Mouse (Mus musculus) left cerebral cortex, adult 11 months (tissue): Measurements from ENCODE around the gene Parg.
A peak's percentile ranks its signal among the peaks of the same experiment; 100 is the strongest.
"Not testable (repeated sequence)": the region's sequence is repeated elsewhere in the genome, so short reads cannot be mapped to it uniquely, and the experiment has no call there.

ENCODE experiments used
- DNase-seq: peaks from one replicate; pipeline ENCODE4 v3.0.0; 2022; ENCODE audit warnings: low spot score

The Parg gene

GRCm38 (mm10) chr14:32201791-32202451 is at the start of gene Parg, which contains the start of gene Timm23:
Gene Parg, plus strand, starts transcription at chr14:32201949.
Gene Timm23, minus strand, starts transcription at chr14:32201898.
- peak; percentile 71 for DNase-seq

- DNase-seq = no peak
Observed at GRCm38 (mm10) chr14:32152243-32152965, 49.3 kb upstream of the Parg start.

- no peak for DNase-seq
Observed at GRCm38 (mm10) chr14:32153156-32153555, 48.6 kb upstream of the Parg start.

GRCm38 (mm10) chr14:32154758-32155157 is 47.0 kb upstream of the Parg start:
- no peak for DNase-seq

- DNase-seq = peak; percentile 17
Observed at GRCm38 (mm10) chr14:32159150-32159670, 42.5 kb upstream of the Parg start.

GRCm38 (mm10) chr14:32159690-32160246 is 42.0 kb upstream of the Parg start, which contains the start of gene Ncoa4:
Gene Ncoa4, plus strand, starts transcription at chr14:32159865.
- DNase-seq = peak; percentile 98

- DNase-seq = no peak
Observed at GRCm38 (mm10) chr14:32160563-32160962, 41.2 kb upstream of the Parg start.

GRCm38 (mm10) chr14:32161090-32161885 is 40.5 kb upstream of the Parg start:
- DNase-seq = no peak

- no peak for DNase-seq
Observed at GRCm38 (mm10) chr14:32162231-32162630, 39.5 kb upstream of the Parg start.

- no peak for DNase-seq
Observed at GRCm38 (mm10) chr14:32163203-32163888, 38.4 kb upstream of the Parg start.

- DNase-seq = no peak
Observed at GRCm38 (mm10) chr14:32164173-32165051, 37.3 kb upstream of the Parg start.

- peak; percentile 14 for DNase-seq
Observed at GRCm38 (mm10) chr14:32165278-32166061, 36.3 kb upstream of the Parg start.

- no peak for DNase-seq
Observed at GRCm38 (mm10) chr14:32166062-32166441, 35.7 kb upstream of the Parg start.

- no peak for DNase-seq
Observed at GRCm38 (mm10) chr14:32166840-32167239, 34.9 kb upstream of the Parg start.

- DNase-seq = no peak
Observed at GRCm38 (mm10) chr14:32167326-32167725, 34.4 kb upstream of the Parg start.

GRCm38 (mm10) chr14:32168653-32169231 is 33.0 kb upstream of the Parg start:
- DNase-seq = no peak

GRCm38 (mm10) chr14:32170137-32170536 is 31.6 kb upstream of the Parg start:
- no peak for DNase-seq

- no peak for DNase-seq
Observed at GRCm38 (mm10) chr14:32175310-32175709, 26.4 kb upstream of the Parg start.

GRCm38 (mm10) chr14:32176590-32176989 is 25.2 kb upstream of the Parg start:
- not testable (repeated sequence) for DNase-seq
